In the genomic region with DNA sequence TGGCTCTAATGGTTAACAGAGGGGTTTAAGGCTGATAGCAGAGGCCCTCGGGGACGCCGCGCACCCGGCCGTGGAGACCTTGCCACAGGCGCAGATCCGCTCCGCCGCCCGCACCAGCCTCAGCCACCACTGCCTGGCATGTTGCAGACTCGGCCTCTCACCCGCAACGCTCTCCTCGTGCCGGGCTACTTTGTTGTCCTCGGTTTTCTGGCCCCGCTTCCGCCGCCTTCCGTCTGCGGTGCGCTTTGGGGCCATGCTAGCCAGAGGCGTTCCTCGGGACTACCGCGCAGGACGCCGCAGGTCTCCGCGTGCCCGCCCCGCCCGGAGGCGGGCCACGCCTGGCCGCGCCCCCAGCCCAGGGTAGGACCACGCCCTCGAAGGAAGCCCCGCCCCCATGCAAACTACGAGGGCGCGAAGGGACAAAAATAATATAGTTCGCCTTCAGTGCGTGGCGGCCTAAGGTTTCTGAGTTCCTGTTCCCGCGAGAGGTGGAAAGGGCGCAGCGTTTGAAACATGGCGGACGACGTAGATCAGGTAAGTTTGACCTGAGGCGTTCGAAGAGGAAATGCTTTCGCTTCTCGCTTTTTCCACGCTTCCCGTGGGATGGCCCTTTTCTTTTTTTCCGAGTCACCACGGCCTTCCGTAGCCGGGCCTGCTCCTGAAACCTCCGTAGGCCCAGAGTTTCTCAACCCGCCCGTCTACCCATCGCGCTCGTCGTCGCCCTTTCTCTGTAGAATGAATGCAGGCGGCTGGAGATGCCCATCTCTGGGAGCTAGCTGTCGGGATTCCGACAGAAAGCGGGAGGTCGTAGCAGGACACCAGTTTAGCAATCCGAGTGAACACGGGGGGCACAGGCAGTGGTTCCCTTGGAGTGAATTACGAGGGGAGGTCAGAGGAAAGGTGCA, we compare ENCODE assay signal across 8 mouse cellular contexts. TPM values are rescaled to one million over a fixed set of nuclear protein-coding genes. Genes with fewer than 3 reads are reported as not detected.
DNase-seq lines count a peak whose midpoint lies in the region; ATAC-seq lines count a peak whose summit lies in the region.

A gene (minus strand): TSS at position 344 of the 905 bp plus-strand sequence.
A gene (plus strand): TSS at position 384 of the 905 bp plus-strand sequence.

- intact Hi-C loops in left cerebral cortex, postnatal 14 days (cut with DNase I) = no loop called here

- H3K4me2 ChIP-seq in intestine, embryonic 14.5 days (ENCODE audit: low read length) = peak within 1 kb of the TSS; percentile 82

- H3K4me1 ChIP-seq in intestine, embryonic 14.5 days (replicated peaks; ENCODE audit: control insufficient read depth, insufficient read depth, low read length) = peaks cover 16% of the 10 kb centered on the region

- DNase-seq in adrenal gland, adult 18-20 months (ENCODE audit: low spot score in 2 of 2) = peak; percentile 99
- DNase-seq in embryo, embryonic 11 days = peak; percentile 98
- DNase-seq in gastrocnemius, postnatal 25 days = peak; percentile 96
- DNase-seq in intestine, embryonic 14.5 days (ENCODE audit: low spot score) = peak; percentile 100
- peak; percentile 98 for DNase-seq in left cerebral cortex, postnatal 14 days (ENCODE audit: low spot score in 2 of 2)
- peak; percentile 98 for DNase-seq in mesoderm, embryonic 11.5 days (ENCODE audit: low read depth, low spot score)
- DNase-seq in right cerebral cortex, postnatal 36 days (ENCODE audit: low spot score in 2 of 2) = peak; percentile 95 to 97
- peak; percentile 97 for DNase-seq in yolk sac, embryonic 10.5 days (ENCODE audit: low spot score)

- peak within 1 kb of the TSS; percentile 80 for H3K9ac ChIP-seq in intestine, embryonic 14.5 days (ENCODE audit: low read length)

- H3K36me3 ChIP-seq in intestine, embryonic 14.5 days (ENCODE audit: control insufficient read depth, insufficient read depth, low read length) = peaks cover 37% of the 10 kb centered on the region

- ATAC-seq in intestine, embryonic 14.5 days (replicated peaks; ENCODE audit: low FRiP score, low TSS enrichment, low read depth) = peak; percentile 99

- H3K27me3 ChIP-seq in intestine, embryonic 14.5 days (replicated peaks; ENCODE audit: control insufficient read depth, insufficient read depth, low read length) = no peaks in the 10 kb centered on the region

- peak within 1 kb of the TSS; percentile 73 for H3K27ac ChIP-seq in intestine, embryonic 14.5 days (ENCODE audit: low read depth)

- peak within 1 kb of the TSS; percentile 75 for H3K4me3 ChIP-seq in intestine, embryonic 14.5 days (ENCODE audit: low read depth, low read length)

- no peaks in the 10 kb centered on the region for H3K9me3 ChIP-seq in intestine, embryonic 14.5 days (ENCODE audit: control insufficient read depth, low read length)

- under 1% methylated on average over 80 of the region's 80 CpGs for WGBS in intestine, embryonic 14.5 days

RNA-seq across cellular contexts. Expression of the first gene that starts in this region (rescaled TPM):
- 10 to 100 TPM; 13.1 to 16.5 TPM for total RNA-seq in adrenal gland, adult 18-20 months (2021)
- 1 to 10 TPM; 6.4 to 6.9 TPM for total RNA-seq in gastrocnemius, postnatal 25 days (2021)
- polyA plus RNA-seq in intestine, embryonic 14.5 days (2014; fragmentation: Nextera tagmentation; extraction: Ambion mirVana) = 16.4 and 18.9 TPM in 2 replicates
- 10 to 100 TPM; 10.6 TPM for total RNA-seq in left cerebral cortex, postnatal 14 days (2021)

RNA-seq across cellular contexts. Expression of the second gene that starts in this region (rescaled TPM):
- total RNA-seq in adrenal gland, adult 18-20 months (2021) = 10 to 100 TPM; 36.4 to 40.5 TPM
- total RNA-seq in gastrocnemius, postnatal 25 days (2021) = 10 to 100 TPM; 35.6 to 36.4 TPM
- 311 and 312 TPM in 2 replicates for polyA plus RNA-seq in intestine, embryonic 14.5 days (2014; fragmentation: Nextera tagmentation; extraction: Ambion mirVana)
- total RNA-seq in left cerebral cortex, postnatal 14 days (2021) = 10 to 100 TPM; 37.6 to 40.8 TPM

Comparison
In these comparisons a context has a peak if more than half of its experiments do, and no peak if none do; other contexts are left out.
1. Peak in every context shown above with its lines: DNase-seq, ATAC-seq, H3K4me3 ChIP-seq and H3K27ac ChIP-seq.